Mouse (Mus musculus) olfactory bulb, adult 2 months (tissue): ENCODE data around the gene Dab2ip.

Experiments used
- CTCF ChIP-seq: fragments of 200-500 bp; IDR thresholded peaks from 2 replicates; pipeline ENCODE4 v1.5.1; 2012; ENCODE audit warnings: low read depth, mild to moderate bottlenecking, low read length, moderate library complexity; ENCODE audit not compliant: insufficient read depth
- POLR2A ChIP-seq: fragments of 200-500 bp; IDR thresholded peaks from 2 replicates; pipeline ENCODE4 v1.6.1; 2012; ENCODE audit warnings: mild to moderate bottlenecking, low read depth, low read length, moderate library complexity; ENCODE audit not compliant: insufficient read depth

DNA sequence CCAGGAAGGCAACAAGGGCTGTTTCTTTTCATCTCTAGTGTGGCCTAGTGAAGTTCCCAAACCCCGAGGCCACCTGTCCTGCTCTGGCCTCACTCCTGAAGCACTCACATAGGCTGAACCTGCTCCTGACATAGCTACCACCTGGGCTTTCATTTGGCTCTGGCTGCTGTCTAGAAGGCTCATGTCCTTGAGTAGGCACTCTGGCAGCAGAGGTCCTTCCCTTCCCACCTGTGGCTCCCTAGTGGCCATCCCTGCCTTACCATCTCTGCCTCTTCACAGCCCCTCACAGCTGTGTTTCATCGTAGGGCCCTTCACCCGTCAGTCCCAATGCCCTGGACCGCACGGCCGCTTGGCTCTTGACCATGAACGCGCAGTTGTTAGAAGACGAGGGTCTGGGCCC lies 162.9 kb downstream of the Dab2ip start:
- TF ChIP-seq CTCF (no peak), POLR2A (no peak)
